Mouse (Mus musculus): ENCODE results near the gene Tmem201. TPM values are rescaled to one million over a fixed set of nuclear protein-coding genes. Genes with fewer than 3 reads are reported as not detected.
A peak's percentile ranks its signal among the peaks of the same experiment; 100 is the strongest.
"Not testable (repeated sequence)": the region's sequence is repeated elsewhere in the genome, so short reads cannot be mapped to it uniquely, and the experiment has no call there.

Gene Tmem201
- 1 to 10 TPM; 4.6 to 7.8 TPM for polyA plus RNA-seq (2017; shearing (Covaris generic))

GRCm38 (mm10) chr4:149737383-149738324 lies at the start of gene Tmem201:
Gene Tmem201 (minus strand): TSS chr4:149738044.
- ATAC-seq = peak; percentile 96

GRCm38 (mm10) chr4:149784901-149785300 lies 47.1 kb upstream of the Tmem201 start:
- no peak for ATAC-seq

- no peak for ATAC-seq
Measured at GRCm38 (mm10) chr4:149784371-149784770, 46.5 kb upstream of the Tmem201 start.

GRCm38 (mm10) chr4:149782975-149783374 lies 45.1 kb upstream of the Tmem201 start:
- no peak for ATAC-seq

GRCm38 (mm10) chr4:149780565-149781356 lies 42.9 kb upstream of the Tmem201 start:
- ATAC-seq = peak; percentile 67

- ATAC-seq = no peak
Measured at GRCm38 (mm10) chr4:149779966-149780365, 42.1 kb upstream of the Tmem201 start.

- ATAC-seq = no peak
Measured at GRCm38 (mm10) chr4:149777126-149777525, 39.3 kb upstream of the Tmem201 start.

- ATAC-seq = no peak
Measured at GRCm38 (mm10) chr4:149775760-149776362, 38.0 kb upstream of the Tmem201 start.

GRCm38 (mm10) chr4:149775330-149775729 lies 37.5 kb upstream of the Tmem201 start:
- ATAC-seq = no peak

GRCm38 (mm10) chr4:149774094-149774470 lies 36.2 kb upstream of the Tmem201 start, which contains the start of gene Slc25a33:
Gene Slc25a33 (minus strand): TSS chr4:149774277.
- peak; percentile 99 for ATAC-seq

- peak; percentile 44 for ATAC-seq
Measured at GRCm38 (mm10) chr4:149773408-149774093, 35.7 kb upstream of the Tmem201 start.

- no peak for ATAC-seq
Measured at GRCm38 (mm10) chr4:149772394-149772793, 34.5 kb upstream of the Tmem201 start.

GRCm38 (mm10) chr4:149765201-149765600 lies 27.4 kb upstream of the Tmem201 start:
- ATAC-seq = no peak

- ATAC-seq = no peak
Measured at GRCm38 (mm10) chr4:149763335-149763734, 25.5 kb upstream of the Tmem201 start.

- ATAC-seq = peak; percentile 91
Measured at GRCm38 (mm10) chr4:149759517-149759916, 21.7 kb upstream of the Tmem201 start.

- ATAC-seq = no peak
Measured at GRCm38 (mm10) chr4:149758423-149758822, 20.6 kb upstream of the Tmem201 start.

GRCm38 (mm10) chr4:149756546-149756945 lies 18.7 kb upstream of the Tmem201 start:
- not testable (repeated sequence) for ATAC-seq

GRCm38 (mm10) chr4:149752836-149753235 lies 15.0 kb upstream of the Tmem201 start:
- ATAC-seq = no peak

- ATAC-seq = no peak
Measured at GRCm38 (mm10) chr4:149752124-149752799, 14.4 kb upstream of the Tmem201 start.

- no peak for ATAC-seq
Measured at GRCm38 (mm10) chr4:149750671-149751070, 12.8 kb upstream of the Tmem201 start.

- not testable (repeated sequence) for ATAC-seq
Measured at GRCm38 (mm10) chr4:149749663-149750015, 11.8 kb upstream of the Tmem201 start.
